Mouse (Mus musculus): ENCODE measurements around the gene Krtap5-5.
"Not testable (repeated sequence)": the region's sequence is repeated elsewhere in the genome, so short reads cannot be mapped to it uniquely, and the experiment has no call there.

GRCm38 (mm10) chr7:142206891-142207290 lies 22.9 kb downstream of the Krtap5-5 start:
- not testable (repeated sequence) for TF ChIP-seq CTCF (IDR thresholded peaks at IDR 0.05); POLR2A (IDR thresholded peaks at IDR 0.05; ENCODE audit: insufficient read depth, low read depth, low read length)

All from heart, adult 2 months (tissue).